Mouse (Mus musculus): Measurements from ENCODE around the gene Cemip2.

Cemip2 gene

DNA sequence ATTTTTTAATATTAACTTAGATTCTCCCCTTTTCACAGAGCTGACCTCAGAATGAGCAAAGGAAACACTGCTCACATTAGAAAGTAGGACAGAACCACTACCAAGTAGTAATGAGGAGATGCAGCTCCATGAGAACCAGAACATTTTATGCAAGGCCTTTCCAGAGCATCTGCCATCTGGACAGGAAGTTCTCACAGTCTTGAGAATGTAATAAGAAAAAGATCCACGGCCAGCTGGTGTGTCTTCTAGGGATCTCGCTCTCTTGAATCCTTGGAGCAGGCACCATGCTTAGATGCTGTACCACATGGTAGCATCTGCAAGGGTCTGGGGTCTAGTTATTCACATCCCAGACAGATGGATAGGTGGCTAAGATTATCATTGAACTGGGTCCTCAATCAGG is 90.3 kb downstream of the Cemip2 start:
- no peak for DNase-seq

DNA sequence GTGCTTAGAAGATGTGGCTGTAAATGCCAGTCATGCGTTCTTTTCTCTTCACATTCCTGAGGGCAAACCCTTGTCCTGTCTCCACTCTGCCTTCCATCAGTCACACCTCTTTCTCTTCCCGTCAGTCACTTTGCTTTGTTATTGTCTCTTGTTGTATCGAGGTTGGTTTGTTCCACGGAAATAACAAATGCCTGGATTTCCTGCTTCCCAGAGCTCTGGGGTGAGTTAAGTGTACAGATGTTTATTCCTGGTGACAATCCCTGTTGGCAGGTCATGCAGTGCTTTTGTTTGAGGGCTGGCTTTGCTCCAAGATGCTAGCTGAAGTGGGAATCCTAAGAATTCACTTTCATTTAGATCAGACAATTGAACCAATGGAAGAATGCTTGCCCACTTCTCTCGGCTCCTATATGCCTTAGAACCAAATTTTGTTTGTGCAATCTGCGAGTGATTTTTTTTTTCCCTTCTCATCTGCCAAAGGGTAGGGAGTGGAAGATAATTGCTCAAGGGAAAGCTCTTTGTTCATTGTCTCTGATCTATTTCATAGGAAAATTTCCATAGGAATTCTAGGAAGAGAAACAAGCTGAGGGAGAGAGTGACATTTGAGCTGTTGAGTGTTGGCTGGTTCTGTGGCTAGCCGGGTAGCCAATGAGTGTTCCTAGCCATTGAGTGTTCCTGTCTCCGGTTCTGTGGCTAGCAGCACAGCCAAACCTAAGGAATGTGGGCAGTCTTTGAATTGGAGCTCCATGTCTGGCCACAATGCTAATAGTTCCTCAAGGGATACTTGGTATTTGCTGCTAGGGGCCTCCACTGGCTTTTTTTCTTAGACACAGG is 104.2 kb downstream of the Cemip2 start:
- peak; percentile 80 for DNase-seq

DNA sequence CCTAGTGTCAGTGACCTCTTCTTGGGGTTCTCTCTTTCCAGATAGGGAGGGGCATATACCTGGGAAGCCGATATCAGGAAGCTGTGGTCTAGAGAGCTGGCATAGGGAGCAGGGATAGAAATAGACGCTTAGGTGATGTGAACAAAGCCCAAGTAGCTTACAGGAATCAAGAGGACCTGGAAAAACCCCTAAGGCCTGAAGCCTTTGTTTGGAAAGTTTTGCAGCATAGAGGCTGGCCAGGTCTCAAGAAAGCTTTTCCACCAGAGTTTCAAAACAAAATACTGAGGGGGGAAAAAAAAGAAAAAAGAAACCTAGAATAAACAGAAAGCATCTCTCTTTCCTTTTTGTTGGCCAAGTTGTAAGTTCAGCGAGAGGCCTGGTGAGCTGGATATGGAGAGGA is 104.9 kb downstream of the Cemip2 start:
- no peak for DNase-seq

DNA sequence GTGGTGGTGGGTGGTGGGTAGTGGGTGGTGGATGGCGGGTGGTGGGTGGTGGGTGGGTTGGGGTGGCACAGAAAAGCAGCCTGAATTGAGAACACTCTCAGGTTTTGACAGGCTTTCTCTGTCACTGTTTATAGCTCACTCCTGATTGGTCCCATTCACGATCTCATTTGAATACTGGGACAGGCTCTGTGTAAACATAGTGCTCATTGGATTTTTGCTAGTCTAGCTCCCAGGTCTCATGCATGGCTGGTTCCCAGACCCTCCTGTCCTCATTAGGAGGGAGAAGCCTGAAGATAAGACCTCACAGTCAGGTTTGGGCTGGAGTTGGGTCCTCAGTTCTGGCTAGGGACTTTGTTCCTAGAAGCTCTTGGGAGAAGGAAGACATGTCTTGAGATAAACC is 105.8 kb downstream of the Cemip2 start:
- DNase-seq: no peak

DNA sequence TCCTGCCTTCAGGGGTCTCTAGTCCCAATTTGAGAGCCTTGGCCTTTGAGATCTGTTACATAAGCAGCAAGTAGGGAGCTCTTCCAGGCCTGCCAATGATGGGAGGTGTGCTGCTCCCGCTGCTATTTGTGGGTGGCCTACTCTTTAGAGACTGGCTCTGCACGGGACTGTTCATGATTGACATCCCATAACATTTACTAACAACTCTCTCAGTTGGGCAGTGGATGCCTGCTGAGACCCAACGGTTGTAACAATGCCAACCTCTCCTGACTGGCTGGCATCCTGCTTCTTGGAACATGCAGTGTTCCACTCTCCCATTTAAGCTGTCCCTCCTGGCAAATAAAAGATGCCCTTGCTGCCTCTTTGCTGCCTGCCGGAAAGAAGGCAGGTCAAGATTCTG is 106.2 kb downstream of the Cemip2 start:
- no peak for DNase-seq

DNA sequence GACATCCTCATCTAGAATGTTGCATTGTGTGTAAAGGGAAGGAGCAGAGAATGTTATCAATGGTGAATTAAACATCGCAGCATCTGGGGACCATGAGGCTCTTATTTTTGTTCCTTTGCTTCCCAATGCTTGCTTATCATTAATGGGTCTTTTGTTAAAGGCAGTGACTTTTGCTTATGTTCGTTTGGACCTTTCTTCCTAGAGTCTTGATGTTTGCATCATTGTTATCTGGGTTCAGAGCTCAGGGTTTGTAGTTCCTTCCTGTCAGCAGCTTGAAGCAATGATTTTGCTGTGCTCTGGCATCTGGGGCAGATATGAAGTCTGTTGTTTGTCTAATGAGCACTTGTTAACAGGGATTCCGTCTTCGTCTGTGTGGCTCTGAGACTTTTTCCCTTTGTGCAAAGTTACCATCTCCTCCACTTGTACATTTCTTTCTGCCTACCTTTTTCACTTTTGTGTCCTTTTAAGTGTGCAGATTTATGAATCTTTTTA is 108.1 kb downstream of the Cemip2 start:
- no peak for DNase-seq

DNA sequence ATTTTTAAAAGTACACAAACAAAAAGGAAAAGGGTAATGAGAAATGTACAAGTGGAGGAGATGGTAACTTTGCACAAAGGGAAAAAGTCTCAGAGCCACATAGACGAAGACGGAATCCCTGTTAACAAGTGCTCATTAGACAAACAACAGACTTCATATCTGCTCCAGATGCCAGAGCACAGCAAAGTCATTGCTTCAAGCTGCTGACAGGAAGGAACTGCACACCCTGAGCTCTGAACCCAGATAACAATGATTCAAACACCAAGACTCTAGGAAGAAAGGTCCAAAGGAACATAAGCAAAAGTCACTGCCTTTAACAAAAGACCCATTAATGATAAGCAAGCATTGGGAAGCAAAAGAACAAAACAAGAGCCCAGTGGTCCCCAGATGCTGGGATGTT is 112.6 kb downstream of the Cemip2 start:
- DNase-seq: no peak

DNA sequence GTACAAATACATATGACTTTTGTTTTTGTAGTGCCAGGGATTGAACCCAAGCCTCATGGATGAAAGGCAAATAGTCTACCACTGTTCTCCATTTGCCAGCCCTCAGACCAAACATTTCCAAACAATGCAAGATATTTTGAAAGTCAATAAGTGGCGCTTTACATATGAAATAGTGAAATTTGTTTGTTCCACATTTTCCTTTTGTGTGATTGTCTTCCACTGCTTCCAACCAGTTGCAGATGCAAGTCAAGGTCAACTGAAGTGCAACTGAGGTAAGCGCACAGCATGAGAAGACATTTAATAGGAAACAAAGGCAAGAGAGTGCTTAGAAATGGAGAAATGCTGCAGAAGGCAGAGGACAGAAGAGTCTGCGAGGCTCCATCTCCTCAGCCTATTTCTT is 116.7 kb downstream of the Cemip2 start:
- DNase-seq: no peak

DNA sequence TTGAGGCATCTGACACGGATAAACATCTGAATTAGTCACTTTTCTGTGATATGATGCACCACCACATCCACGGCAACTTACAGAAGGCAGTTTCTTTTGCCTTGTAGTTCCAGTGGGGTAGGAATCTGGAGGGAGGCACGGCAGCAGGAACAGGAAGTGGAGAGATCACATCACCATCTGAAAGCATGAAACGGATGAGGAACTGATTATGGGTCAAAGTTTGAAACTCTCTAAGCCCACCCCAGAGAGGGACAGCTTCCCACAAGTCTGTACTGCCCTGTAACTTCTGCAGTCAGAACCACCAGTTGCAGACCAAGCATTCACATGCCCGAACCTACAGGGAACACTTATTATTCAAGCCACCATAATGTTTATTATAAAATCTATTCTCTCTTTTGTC is 117.4 kb downstream of the Cemip2 start:
- DNase-seq: no peak

DNA sequence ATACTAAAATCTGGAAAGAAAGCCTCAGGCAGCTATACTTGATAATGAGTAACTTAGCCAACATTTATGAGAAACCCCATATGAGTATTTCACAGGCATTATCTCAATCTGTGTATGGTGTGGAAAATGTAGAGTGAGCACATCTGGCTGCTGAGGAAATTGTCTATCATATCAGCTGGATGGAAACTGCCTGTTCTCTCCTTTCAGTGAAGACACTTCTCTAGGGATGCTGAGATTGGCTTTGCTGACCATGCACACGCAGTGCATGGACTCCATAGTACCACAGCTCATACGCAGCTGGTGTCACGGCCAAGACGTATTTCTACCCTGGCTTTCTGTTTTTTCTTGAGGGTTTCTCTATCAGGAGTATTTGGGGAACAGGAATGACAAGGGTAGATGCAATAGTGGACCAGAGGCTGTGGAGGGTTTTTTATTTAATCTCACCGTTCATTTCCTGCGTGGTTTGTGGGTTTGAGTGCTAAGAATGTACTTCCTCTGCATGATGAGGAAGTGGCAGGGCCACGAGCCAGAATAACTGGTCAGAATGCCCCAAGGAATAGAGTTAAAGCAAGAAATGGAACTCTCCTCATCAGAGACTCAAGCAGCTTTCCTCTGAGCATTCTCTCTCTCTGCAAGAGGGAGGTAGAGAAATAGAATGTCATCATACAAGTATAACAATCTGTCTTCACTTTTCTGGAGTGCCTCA is 119.1 kb downstream of the Cemip2 start:
- DNase-seq: peak; percentile 72

DNA sequence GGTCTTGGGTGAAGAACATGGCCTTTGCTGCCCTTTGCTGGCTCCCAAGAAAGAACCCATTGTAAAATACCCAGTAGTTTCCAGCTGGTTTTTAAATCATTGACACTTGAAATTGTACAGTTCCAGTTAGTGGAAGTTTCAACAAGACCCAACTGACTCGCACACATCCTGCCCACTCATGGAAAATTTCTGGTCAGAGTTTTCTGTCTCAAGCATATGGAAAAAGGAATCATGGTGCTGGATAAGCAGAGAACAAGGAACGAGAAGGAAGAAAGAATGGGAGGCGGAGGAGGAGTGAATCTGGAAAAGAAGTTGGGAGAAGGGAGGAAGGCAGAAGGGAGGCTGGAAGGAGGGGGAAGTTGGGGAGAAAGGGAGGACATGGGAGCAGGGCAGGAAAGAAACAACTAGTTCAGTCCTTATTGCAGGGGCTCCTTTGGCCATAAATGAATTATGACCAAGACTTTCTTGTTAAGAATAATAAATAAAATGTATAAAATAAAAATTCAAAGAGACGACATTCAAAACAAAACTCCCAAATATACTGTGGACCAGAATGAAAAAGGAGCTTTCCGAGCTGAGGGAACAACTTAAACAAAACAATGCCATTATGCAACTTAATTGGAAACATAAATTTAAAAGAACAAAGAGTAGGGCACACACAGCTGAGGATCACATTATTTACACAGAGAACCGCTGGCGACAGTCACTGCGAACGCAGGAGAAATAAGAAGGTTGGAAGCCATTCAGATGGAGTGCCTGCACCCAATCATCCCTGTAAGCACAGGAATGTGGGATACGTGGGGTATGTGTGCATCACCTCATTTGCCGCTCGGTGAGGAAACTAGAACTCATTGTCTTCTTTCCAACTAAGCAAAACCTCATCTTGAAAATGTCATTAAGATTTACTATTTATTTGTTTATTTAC is 120.1 kb downstream of the Cemip2 start:
- DNase-seq: no peak
